Comparison of ENCODE assay signal across 10 mouse cellular contexts in the genomic region with DNA sequence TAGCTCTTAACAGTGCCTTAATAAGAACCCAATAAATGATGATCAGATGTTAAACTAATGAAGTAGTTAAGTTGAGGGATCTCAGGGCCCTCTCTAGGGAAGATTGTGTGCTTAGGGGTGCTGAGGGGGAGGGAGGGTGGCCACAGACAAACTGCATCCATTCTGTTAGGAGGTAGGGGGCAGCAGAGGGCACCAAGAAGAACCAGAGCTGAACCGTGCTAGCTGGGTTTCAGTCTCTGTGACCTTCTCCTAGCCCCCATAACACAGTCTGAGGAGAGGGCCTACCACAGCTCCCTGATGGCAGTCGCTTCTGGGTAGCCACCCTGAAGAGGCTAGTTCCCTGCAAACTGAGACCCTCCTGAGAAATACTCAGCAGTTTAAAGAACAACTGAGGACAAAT.
DNase-seq lines count a peak whose midpoint lies in the region; ATAC-seq lines count a peak whose summit lies in the region.
"Had no signal": no experiment of that assay in that cellular context is flagged by ENCODE, and none has a peak within 500 bp of the region (broad histone marks: within the 10 kb centered on the region; RNA-seq: fewer than 3 reads in every experiment).

No protein-coding gene starts in this region.

- peak; percentile 63 for DNase-seq in forebrain, embryonic 11.5 days (ENCODE audit: low spot score)
- no peak for DNase-seq in forebrain, embryonic 10.5 days (ENCODE audit: extremely low spot score, low spot score)
- DNase-seq in neural tube, embryonic 10.5 days (ENCODE audit: extremely low spot score, low spot score): peak; percentile 26
- DNase-seq in left cerebral cortex, postnatal 10 days (ENCODE audit: extremely low spot score in 1 of 2, low spot score in 2 of 2): no peak

- no peak overlapping the region for H3K9ac ChIP-seq in forebrain, embryonic 11.5 days (ENCODE audit: low read length)
- no peak overlapping the region for H3K9ac ChIP-seq in neural tube, embryonic 15.5 days (replicated peaks)
- H3K9ac ChIP-seq in midbrain, embryonic 12.5 days (replicated peaks): no peak overlapping the region
- H3K9ac ChIP-seq: hindbrain, embryonic 15.5 days; neural tube, embryonic 13.5 days had no signal

- no peaks in the 10 kb centered on the region for H3K27me3 ChIP-seq in forebrain, embryonic 11.5 days (ENCODE audit: control insufficient read depth, insufficient read depth, low read length)
- peaks cover 49% of the 10 kb centered on the region for H3K27me3 ChIP-seq in forebrain, embryonic 10.5 days (ENCODE audit: poor library complexity, severe bottlenecking)
- H3K27me3 ChIP-seq in neural tube, embryonic 15.5 days (replicated peaks): no peaks in the 10 kb centered on the region
- peaks cover 3% of the 10 kb centered on the region for H3K27me3 ChIP-seq in midbrain, embryonic 12.5 days
- H3K27me3 ChIP-seq: hindbrain, embryonic 15.5 days had no signal

- WGBS in forebrain, embryonic 11.5 days: 7% methylated on average over 2 of the region's 2 CpGs
- 10% methylated on average over 2 of the region's 2 CpGs for WGBS in forebrain, embryonic 10.5 days
- 22% methylated on average over 2 of the region's 2 CpGs for WGBS in neural tube, embryonic 15.5 days
- 10% methylated on average over 2 of the region's 2 CpGs for WGBS in midbrain, embryonic 12.5 days

- peak; percentile 62 for ATAC-seq in forebrain, embryonic 11.5 days (replicated peaks; ENCODE audit: low FRiP score)
- no peak for ATAC-seq in neural tube, embryonic 15.5 days (ENCODE audit: low FRiP score)
- peak; percentile 84 for ATAC-seq in granulocyte monocyte progenitor cell, adult 5-6 weeks (replicated peaks; ENCODE audit: poor library complexity, severe bottlenecking)
- ATAC-seq in midbrain, embryonic 12.5 days (ENCODE audit: low FRiP score, low read depth): peak; percentile 49; the same call in 1 of the 2 replicates
- no peak for ATAC-seq in erythroblast, adult 5-6 weeks (replicated peaks; ENCODE audit: low FRiP score, poor library complexity, severe bottlenecking)

- H3K4me2 ChIP-seq in forebrain, embryonic 11.5 days (ENCODE audit: low read depth, low read length, severe bottlenecking): no peak overlapping the region
- H3K4me2 ChIP-seq in neural tube, embryonic 15.5 days: no peak overlapping the region
- H3K4me2 ChIP-seq in midbrain, embryonic 12.5 days (replicated peaks): no peak overlapping the region
- H3K4me2 ChIP-seq: hindbrain, embryonic 15.5 days; neural tube, embryonic 13.5 days had no signal

- no peak overlapping the region for H3K4me3 ChIP-seq in forebrain, embryonic 11.5 days (ENCODE audit: low read depth, low read length)
- no peak overlapping the region for H3K4me3 ChIP-seq in forebrain, embryonic 10.5 days
- H3K4me3 ChIP-seq in neural tube, embryonic 15.5 days (replicated peaks): no peak overlapping the region
- H3K4me3 ChIP-seq in midbrain, embryonic 12.5 days: no peak overlapping the region
- H3K4me3 ChIP-seq: hindbrain, embryonic 15.5 days; neural tube, embryonic 13.5 days had no signal

- intact Hi-C loops in left cerebral cortex, postnatal 10 days (cut with DNase I): no loop called here

- no peak overlapping the region for H3K27ac ChIP-seq in forebrain, embryonic 11.5 days (ENCODE audit: low read depth, low read length)
- no peak overlapping the region for H3K27ac ChIP-seq in forebrain, embryonic 10.5 days
- no peak overlapping the region for H3K27ac ChIP-seq in neural tube, embryonic 15.5 days (replicated peaks)
- no peak overlapping the region for H3K27ac ChIP-seq in midbrain, embryonic 12.5 days (replicated peaks)
- H3K27ac ChIP-seq: hindbrain, embryonic 15.5 days; neural tube, embryonic 13.5 days had no signal

- no peaks in the 10 kb centered on the region for H3K4me1 ChIP-seq in forebrain, embryonic 11.5 days (replicated peaks; ENCODE audit: control insufficient read depth, insufficient read depth, low read length)
- peaks cover 36% of the 10 kb centered on the region for H3K4me1 ChIP-seq in forebrain, embryonic 10.5 days
- H3K4me1 ChIP-seq in neural tube, embryonic 15.5 days: no peaks in the 10 kb centered on the region
- H3K4me1 ChIP-seq in midbrain, embryonic 12.5 days: peaks cover 14% of the 10 kb centered on the region
- H3K4me1 ChIP-seq: hindbrain, embryonic 15.5 days; neural tube, embryonic 13.5 days had no signal

- H3K36me3 ChIP-seq in forebrain, embryonic 11.5 days (ENCODE audit: control insufficient read depth, insufficient read depth, low read length): no peaks in the 10 kb centered on the region
- H3K36me3 ChIP-seq in forebrain, embryonic 10.5 days (replicated peaks): no peaks in the 10 kb centered on the region
- H3K36me3 ChIP-seq in neural tube, embryonic 15.5 days: no peaks in the 10 kb centered on the region
- H3K36me3 ChIP-seq in midbrain, embryonic 12.5 days: no peaks in the 10 kb centered on the region
- H3K36me3 ChIP-seq: hindbrain, embryonic 15.5 days; neural tube, embryonic 13.5 days had no signal

- no peaks in the 10 kb centered on the region for H3K9me3 ChIP-seq in forebrain, embryonic 11.5 days (ENCODE audit: control insufficient read depth, low read length)
- no peaks in the 10 kb centered on the region for H3K9me3 ChIP-seq in forebrain, embryonic 10.5 days
- H3K9me3 ChIP-seq in neural tube, embryonic 15.5 days (replicated peaks): no peaks in the 10 kb centered on the region
- no peaks in the 10 kb centered on the region for H3K9me3 ChIP-seq in midbrain, embryonic 12.5 days
- H3K9me3 ChIP-seq: hindbrain, embryonic 15.5 days; neural tube, embryonic 13.5 days had no signal

Comparison
In these comparisons a context has a peak if more than half of its experiments do, and no peak if none do; other contexts are left out.
1. DNase-seq: peak in forebrain, embryonic 11.5 days (single experiment) and neural tube, embryonic 10.5 days (single experiment); none in forebrain, embryonic 10.5 days (single experiment) and left cerebral cortex, postnatal 10 days (0 of 2).
2. ATAC-seq: peak in forebrain, embryonic 11.5 days (single experiment), granulocyte monocyte progenitor cell, adult 5-6 weeks (single experiment) and midbrain, embryonic 12.5 days (single experiment); none in neural tube, embryonic 15.5 days (single experiment) and erythroblast, adult 5-6 weeks (single experiment).